Mouse (Mus musculus): Measurements from ENCODE around the gene Stxbp6.

Gene Stxbp6

DNA sequence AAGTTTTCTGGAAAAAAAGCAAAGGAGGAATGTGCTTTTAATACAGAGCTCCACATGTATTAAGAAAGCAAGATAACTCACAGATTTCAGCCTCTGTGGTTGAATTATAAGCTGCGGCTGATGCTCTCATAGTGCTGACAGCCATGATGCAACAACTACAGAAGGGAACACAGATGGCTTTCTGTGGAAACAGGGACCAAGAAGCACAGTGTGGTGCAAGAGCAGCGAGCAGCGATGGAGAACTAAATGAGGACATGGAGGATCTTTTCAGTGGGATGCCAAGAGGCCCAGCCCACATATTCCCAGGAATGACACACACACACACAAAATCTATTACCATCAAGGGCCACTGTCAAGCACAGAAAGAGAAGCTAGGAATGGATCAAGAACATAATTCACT, 81.1 kb downstream of the Stxbp6 start:
- no peak for DNase-seq

DNA sequence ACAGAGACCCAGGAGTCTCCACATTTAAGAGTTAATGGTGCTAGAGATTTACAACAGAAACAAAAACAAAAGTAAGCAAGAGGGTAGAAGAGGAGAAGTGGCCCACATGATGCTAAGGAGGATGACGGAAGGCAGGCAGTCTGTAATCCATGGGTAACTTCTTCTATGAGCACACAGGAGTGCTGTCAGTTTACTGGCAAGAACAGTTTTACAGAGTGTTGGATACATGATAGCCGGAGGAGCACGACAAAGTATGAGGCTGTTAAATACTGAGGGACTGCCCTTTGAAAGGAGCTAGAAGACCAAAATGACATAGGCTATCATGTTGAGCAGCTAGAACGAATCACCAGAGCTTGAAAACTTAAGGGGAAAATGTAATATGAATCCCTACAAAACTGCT, 81.7 kb downstream of the Stxbp6 start:
- no peak for DNase-seq

DNA sequence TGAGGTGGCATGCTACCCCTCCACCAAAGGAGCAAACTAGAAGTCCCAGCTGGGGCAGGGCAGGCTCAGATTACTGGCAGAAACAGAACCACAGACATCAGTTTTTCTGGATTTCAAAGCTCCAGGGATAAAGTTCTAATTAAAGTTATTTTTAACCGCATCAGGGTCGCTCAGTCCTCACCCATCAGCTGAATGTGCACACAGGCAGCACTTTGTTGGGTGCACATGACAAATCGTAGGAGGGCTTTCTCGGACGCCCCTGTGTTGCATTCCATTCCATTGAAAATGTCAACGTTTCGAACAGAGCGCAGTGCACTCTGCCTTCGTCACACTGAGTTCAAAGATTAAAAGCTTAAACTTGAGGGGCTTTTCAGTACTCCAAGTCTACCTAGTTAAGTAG, 84.1 kb downstream of the Stxbp6 start:
- no peak for DNase-seq

DNA sequence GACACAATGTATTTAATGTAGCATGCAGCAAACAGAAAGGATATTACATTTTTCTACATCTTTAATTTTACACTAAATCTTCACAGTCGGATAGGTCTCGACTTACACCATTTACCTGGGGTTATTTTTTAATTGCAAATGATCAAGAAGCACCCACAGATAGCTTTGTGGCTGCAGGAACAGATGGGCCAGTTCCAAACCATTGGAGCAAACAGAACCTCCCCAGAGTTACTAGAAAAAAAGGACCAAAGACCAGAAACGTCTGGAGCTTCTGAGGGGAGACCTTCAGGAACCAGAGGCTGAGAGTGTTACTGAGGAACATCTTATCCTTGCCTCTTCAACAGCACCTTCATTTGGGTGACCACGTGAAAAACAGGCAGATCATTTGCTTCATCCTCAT, 85.5 kb downstream of the Stxbp6 start:
- DNase-seq = no peak

DNA sequence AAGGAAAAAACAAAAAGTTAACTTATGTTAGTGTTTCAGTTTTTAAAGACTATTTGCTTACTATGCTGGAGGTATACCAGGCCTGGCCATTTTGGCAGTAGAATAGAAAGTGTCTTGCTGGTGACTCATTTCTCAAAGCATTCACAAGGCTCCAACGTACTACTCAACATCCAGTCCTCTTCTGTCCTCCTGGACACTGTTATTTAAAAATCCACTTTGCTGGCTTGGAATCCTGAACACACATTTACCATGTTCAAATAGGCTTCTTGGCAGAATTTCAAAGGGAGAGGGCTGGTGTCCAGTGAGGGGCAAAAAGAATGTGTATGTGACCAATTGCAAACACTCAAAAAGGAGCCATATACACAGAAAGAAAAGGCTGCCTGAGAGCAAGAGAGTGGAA, 86.7 kb downstream of the Stxbp6 start:
- DNase-seq = no peak

DNA sequence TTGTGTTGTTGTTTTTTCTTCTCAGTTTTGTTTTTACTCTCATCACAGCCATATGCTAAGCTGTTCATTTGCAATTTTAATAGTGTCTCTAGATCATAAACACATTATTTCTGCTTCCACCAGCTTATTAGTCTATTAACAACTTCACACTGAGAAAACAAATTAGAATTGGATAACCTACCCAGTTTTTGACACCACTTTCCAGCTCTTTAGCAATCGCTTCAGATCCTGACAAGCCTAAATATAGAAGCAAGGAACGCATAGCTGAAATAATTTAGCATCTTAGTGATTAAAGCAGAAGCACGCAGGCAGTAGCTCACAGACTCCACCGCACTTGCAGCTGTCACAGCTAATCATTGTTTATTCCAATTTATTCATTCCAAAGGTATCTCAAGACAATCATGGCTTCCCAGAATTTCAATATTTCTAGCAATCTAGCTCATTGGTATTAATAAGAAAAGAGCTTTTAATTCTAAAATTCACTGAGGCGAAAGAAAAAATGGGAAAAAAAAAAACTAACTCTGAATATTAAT, 95.1 kb downstream of the Stxbp6 start:
- no peak for DNase-seq

DNA sequence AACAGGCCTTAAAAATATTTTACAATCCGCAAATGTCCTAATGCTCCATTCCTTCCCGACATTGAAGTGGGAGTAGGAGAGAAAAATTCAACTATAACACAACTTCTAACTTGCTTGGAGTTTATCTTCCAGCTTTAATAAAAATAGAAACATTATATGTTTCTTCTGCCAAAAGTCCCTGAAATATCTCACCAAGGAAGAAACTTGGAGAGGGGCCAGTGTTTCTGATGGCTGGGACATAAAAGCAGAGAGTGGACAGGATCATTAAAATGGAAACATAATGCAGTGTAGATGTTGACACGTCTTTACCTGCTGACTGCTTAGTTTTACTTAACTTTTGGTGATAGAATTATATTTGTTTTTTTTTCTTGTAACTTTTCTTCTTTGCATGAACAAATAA, 99.2 kb downstream of the Stxbp6 start:
- no peak for DNase-seq

DNA sequence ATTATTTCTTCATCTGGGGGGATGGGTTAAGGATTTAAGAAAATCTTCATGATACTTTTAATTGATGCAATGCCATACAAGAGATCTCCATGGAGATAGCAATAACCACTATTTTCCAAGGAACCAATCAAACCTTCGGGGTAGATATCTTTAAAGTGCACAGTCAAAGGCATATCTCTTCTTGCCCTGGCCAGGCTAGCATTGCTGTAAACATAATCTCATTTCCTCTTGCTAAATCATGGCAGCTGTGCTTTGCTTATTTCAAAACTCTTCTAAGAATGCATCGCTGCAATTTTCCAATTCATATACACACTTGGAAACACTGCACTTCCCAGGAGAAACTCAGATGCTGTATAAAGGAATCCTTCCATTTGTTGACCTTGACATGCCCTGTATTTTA, 103.0 kb downstream of the Stxbp6 start:
- no peak for DNase-seq

DNA sequence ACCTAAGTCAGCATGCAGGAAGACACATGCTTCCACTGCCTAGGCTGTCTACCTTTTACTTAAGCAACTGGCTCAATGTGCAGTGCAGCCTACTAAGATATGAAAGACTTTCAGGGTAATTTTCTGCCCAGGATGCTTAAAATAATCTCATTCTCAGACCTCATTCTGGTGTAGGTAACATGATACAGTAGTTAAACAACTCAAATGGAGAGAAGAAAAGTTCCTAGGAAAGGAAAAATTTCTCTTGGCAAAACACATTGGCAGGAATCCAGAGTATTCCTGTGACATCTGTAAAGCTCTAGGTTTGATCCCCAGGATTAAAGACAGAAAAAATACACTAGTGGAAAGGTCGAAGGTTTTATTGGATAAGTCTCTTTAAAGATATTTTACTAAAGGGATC, 107.1 kb downstream of the Stxbp6 start:
- no peak for DNase-seq

DNA sequence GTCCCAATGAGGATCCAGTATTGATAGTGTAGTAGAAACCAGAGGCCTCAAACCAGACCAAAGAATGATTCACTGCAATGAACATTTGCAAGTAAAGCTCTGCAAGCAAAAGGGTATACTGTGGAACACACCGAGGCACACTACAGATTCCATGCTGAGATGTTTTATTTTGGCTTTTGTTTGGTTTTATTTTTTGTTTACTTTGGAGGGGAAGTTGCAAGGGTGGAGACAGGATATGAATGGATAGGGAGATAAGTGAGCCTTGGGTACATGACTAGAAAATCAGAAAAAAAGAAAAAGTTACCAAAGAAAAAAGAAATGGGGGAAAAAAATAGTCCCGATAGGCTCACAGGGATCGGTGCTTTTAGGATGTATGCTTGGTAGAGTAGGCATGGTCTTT, 117.0 kb downstream of the Stxbp6 start:
- no peak for DNase-seq

DNA sequence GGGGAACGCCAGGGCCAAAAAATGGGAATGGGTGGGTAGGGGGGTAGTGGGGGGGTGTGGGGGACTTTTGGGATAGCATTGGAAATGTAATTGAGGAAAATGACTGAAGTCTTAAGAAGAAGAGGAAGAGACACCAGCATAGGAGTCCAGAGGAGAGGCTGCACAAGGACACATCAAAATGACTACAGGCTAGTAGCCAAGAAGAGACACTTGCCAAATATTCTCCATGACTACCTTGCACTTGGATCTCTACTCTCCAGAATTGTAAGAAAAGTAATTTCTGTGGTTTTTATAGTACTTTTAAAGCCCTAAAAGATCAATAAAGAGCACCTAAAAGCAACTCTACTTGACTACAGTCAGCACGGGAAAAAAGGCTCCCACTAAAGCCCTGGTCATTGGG, 121.4 kb downstream of the Stxbp6 start:
- no peak for DNase-seq

DNA sequence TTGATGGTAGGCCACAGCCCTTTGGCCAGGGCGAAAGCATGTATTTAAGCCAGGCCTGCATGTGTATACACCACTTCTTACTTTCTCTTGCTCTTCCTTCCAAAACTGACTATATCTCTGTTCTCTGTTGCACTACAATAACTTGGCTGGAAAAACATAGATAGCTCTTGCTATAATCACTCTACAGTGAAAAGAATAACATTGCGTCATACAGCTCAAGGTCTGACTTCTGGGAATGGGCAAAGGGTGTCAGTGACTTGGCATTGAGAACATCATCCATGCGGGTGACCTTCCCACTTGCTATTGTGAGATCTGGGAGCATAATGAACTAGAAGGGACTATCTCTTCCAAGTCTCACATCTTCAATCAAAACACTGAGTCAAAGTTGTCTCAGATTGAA, 122.4 kb downstream of the Stxbp6 start:
- DNase-seq = no peak

DNA sequence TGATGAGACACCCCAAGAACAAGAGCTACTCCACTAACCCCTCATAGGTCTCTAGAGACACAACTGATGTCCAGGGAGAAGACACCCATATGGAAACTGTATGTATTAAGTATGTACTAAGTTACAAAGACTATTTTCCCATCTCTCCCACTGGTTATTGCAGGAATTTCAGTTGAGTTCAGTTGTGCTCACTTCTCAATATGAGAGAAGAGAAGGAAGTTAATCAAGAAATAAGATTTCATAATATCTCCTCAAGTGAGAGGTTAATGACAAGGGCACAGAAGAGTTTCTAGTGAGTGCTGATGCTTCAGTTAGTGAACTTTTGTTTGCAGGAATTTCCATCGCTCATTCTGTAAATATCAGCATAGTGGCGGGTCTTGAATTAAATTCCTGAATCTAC, 124.0 kb downstream of the Stxbp6 start:
- DNase-seq = no peak

DNA sequence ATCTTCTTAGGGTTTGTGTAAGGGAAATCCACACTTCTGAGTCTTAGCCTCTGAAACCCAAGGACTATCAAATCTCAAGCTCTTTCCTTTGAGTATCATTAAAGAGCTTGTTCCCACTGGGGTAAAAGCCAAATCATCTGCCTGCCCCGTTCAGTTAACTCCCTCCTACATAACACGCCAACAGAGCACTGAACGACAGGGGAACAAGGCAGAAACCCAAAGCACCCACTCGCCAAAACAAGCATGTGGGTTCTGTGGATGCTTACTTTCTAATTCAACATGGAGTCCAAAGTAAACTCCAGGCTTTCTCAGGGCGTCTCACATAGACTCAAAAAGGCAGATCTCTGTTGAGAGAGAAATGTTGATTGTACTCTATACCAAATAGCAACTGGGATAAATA, 126.7 kb downstream of the Stxbp6 start:
- DNase-seq = no peak

DNA sequence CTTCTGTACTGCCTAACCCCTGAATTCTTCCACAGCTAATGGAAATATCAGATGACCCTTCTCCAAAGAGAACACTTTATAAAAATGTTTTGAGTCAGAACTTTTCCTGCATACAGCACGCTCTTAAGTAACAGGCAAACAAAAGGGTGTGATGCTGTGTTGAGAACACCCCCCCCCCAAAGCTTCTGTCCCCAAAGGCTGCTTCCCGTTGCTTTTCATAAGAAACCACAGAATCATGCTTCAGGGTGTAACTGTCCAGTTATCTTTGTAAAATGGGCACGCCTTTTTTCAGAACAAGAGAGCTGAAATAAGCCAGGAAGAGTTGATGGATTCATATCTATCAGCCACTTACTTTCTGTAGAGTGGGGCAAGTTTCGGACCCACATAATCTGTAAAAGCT, 134.2 kb downstream of the Stxbp6 start:
- no peak for DNase-seq

DNA sequence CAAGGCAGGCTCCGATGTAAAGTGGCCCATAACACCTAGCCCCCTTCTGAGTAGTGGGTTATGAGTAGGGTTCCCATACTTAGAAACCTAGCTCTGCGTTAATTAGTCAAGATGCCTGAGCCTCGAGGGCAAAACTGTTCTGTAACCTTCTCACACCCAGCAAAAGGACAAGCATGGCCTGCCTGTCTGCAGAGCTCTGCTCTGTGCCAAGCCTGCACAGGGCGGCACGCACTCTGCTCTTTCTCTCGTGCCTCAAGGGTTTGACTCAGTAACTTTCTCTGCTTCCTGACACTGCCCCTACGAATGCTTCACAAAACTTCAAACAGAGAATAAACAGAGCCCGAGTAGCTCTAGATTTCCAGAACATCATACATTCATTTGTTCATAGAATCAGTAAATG, 135.4 kb downstream of the Stxbp6 start:
- no peak for DNase-seq

DNA sequence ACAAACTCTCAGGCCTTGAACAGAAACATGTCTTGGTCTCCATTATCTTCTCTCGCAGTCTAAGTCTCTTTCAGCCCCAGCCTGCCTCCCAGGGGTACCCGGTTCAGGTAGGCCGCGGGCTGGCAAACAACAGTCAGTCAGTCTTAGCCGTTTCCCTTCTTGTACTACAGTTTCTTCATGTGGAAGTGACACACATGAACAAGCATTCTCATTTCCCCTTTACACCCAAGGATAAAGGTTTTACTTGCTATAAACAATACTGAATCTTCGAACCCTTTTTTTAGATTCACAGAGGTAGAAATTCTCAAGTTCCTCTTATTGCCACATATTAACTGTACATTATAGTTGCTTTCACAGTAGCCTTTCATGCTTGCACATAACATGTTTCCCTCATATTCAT, 141.6 kb downstream of the Stxbp6 start:
- DNase-seq = peak in 1 of 2 experiments; percentile 7

DNA sequence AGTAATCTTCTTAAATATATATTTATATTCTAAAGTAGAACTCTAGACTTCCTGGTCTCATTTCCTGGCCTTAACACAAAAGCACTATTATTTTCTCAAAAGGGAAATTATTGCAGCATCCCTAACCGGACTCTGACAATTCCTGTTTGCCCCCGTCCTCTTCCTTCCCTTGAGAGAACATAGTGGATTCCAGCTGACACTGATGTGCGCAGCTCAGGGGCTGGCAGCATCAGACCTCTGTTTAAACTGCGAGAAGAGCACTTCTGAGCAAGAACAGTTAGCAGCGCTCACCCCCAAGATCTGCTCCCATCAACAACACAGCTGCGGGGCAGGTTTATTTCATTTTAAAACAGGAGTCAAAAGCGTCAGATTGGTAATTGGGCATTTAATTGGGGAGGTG, 142.8 kb downstream of the Stxbp6 start:
- DNase-seq = no peak

DNA sequence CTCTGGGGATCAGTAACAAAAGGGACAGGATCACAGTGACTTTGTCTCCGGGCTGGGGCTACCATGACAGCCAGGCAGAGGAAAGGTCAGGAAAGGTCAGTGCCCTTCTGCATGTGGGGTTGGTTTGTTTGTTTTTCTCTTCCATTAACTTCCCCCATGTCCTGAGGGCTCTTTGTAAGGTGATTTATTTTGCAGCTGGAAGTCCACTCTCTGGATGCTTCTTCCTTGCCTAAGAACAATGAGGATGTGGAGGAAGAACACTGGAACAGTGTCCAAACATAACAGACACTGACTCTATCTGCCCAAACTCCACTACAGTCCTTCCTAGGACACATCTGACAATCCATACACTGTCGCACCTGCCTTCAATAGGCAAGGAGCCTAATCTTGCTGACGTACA, 146.1 kb downstream of the Stxbp6 start:
- DNase-seq = no peak

DNA sequence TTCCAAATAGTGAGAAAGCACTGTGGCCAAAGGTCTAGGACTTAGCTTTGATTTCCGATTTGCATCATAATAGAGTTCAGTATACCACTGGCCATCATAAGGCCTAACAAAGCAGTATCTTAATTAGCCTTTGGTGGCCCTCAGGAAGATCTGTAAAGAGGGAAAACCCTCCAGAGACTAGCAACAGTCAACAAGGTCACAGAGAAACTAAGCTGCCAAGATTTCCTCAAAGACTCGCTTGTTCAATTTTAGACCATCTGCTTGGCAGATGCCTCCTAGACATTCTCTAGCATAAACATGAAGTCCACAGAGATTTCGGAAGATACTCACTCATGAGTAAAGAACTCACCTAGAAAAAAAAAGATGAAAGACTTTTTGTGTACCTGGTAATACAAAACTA, 148.6 kb downstream of the Stxbp6 start:
- no peak for DNase-seq

DNA sequence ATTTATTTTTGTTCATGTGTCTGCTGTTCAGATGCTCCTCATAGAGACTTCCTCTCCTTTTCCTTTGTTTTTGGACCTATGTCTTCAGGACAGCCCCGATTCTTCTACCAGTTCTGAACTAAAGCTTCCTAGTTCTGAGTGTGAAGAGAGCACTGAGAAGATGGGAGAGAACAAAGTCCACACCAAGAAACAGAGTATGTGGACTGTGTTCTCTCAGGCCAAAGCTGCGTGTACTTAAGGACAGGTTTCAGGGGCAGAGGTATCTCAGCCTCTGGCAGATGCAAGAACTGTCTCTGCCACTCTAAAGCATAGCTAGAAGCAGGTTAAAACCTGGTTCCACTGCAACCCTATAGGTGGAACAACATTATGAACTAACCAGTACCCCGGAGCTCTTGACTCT, 151.2 kb downstream of the Stxbp6 start:
- DNase-seq = no peak

DNA sequence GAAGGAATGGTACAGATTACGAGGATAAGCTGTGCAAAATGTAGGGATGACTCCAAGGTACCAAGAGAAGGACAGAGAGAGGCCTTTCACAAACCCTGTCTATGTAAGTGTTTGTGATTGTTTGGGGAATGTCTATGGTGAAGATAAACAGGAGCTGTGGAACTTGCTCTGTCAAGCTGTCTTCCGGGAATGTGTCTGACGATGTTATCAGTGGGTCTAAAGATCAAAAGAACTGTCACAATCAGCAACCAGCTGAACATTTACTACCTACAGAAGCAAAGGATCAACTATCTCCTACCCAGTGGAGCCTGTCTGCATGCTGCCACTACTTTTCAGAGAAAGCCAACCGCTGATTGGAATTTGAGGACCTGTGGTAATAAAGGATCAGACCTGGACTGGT, 152.3 kb downstream of the Stxbp6 start:
- DNase-seq = no peak

DNA sequence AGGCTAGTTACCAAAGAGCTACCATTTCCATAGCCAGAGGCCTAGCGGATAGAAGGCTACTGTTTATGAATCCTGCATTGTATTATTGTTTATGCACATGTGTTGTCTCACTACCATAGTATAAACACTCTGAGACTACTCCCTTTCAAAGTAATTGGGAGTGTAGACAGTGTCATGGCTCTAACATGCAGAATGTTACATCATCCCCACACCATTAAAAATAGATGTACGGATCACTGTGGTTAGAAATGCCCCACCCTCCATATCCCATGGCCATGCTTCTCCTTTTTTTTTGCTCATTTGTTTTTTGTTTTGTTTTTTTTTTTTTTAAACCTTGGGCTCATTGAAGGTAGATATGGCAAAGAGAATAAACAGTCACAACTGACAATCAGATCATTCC, 154.9 kb downstream of the Stxbp6 start:
- DNase-seq = no peak

DNA sequence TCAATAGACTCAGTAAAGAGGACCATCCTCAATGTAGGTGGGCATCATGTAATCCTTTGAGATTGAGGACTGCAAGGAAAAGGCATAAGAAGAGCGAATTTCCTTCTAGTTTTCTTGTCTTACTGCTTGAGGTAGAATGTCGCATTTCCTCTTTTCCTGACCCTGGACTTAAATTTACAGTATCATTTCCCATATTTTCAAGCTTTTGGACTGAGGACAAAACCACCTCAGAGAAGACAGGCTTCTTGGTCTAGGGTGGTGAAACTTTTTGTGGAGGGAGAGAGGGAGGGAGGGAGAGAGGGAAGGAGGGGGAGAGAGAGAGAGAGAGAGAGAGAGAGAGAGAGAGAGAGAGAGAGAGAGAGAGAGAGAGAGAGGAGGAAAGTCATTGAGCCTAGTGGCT, 155.6 kb downstream of the Stxbp6 start:
- DNase-seq = no peak

DNA sequence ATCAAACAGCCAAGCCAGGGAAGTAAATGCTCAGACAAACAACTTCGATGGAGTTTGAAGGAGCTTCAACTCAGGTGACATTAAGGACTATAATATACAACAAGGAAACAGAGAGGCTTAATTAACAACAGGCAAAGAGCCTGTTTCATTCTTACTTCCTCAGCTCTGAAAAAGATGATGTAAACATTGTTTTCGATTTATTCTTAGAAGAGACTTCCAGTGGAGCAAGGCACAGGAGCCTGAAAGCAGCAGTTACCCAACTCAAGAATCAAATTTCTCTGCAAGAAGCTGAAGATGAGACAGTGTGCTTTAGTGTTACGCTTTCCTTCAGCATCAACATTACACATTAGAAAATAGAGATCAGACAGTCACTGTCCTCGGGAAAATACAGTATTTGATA, 160.7 kb downstream of the Stxbp6 start:
- DNase-seq = no peak
